Mouse (Mus musculus) thymus, adult 18-20 months (tissue): Measurements from ENCODE around the gene Mad1l1.
A peak's percentile ranks its signal among the peaks of the same experiment; 100 is the strongest.

Experiments
- DNase-seq, 2 experiments: peaks; one replicate each; pipeline ENCODE4 v3.0.0; 2022; ENCODE audit warnings: mixed read lengths in 2 of 2

Mad1l1 gene

DNA sequence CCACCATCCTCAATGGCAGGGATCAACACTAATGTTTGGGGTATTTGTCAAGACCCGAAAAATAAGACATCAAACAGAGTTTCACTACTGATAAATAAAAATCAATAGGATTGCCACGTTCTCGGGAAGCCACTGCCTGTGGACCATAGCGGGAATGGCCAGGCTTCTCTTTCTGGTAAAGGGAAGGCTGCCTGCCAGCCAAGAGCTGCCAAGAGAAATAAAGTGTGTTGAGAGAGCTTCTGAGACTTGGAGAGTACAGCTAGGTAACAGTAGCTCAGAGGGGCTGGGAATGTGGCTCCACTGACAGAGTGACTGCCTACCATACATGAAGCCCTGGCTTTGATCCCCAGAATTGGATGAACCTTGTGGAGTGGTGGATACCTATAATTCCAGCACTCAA is 108.4 kb downstream of the Mad1l1 start:
- no peak for DNase-seq

DNA sequence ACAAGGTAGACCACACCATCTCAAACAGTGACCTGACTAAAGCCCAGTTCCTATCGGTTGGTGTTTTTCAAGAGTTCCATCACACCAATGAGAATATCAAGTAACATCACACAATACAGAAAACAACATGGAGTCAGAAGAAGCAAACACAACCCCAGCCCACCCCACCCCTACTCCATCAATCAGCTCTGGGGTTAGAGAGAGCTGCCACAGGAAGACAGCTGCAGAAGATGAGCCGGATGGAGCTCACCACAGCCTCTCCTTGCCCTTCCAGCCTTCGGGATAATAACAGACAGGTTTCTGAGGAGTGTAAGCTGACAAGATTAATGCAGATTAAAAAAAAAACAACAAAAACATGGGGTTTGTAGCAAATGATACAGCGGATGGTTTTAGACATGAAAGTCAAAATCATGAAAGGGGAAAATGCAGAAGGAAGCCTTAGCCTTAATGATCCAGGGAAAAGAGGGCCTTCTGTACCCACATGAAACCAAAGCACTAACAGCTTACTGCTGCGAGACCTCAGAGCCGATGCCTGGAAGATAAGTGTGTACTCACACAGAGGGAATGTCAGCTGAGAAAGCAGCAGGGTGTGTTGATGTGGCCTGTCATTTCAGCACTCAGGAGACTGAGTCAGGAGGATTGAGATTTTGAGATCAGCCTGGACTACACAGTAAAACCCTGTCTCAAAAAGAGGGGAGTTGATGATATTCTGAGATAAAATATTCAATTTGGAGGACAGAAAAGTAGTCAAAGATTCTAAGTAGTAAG is 110.8 kb downstream of the Mad1l1 start:
- peak in 1 of 2 experiments; percentile 70 for DNase-seq

DNA sequence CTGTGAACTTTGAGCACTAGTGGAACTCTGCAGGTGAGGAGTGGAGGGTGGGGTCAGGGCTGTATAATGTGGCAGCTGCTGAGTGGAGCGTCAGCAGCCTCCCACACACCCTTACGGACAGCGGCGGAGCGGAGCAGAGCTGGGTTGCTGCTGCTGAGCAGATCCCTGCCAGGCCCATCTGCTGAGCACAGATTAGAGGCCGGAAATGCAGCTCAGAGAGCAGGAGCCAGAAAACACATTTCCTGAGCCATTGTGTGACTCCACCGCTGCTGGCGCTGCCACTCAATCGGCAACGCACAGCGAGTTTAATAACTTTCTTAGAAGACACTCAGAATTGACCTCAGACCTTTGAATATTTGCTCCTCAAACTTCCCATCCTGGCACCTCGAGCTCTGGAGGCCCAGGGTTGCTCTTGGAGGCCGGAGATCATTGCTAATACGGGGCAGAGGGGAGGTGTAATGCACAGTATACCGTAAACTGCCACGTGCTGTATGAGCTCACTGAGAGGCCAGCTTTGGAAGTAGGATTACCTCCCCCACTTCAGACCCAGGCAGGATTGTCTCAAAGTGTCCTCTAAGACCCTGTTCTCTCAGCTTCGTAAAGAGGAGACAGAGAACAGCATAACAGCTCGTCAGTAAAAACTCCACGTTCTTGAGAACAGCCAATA is 112.5 kb downstream of the Mad1l1 start:
- peak; percentile 90 to 94 for DNase-seq

DNA sequence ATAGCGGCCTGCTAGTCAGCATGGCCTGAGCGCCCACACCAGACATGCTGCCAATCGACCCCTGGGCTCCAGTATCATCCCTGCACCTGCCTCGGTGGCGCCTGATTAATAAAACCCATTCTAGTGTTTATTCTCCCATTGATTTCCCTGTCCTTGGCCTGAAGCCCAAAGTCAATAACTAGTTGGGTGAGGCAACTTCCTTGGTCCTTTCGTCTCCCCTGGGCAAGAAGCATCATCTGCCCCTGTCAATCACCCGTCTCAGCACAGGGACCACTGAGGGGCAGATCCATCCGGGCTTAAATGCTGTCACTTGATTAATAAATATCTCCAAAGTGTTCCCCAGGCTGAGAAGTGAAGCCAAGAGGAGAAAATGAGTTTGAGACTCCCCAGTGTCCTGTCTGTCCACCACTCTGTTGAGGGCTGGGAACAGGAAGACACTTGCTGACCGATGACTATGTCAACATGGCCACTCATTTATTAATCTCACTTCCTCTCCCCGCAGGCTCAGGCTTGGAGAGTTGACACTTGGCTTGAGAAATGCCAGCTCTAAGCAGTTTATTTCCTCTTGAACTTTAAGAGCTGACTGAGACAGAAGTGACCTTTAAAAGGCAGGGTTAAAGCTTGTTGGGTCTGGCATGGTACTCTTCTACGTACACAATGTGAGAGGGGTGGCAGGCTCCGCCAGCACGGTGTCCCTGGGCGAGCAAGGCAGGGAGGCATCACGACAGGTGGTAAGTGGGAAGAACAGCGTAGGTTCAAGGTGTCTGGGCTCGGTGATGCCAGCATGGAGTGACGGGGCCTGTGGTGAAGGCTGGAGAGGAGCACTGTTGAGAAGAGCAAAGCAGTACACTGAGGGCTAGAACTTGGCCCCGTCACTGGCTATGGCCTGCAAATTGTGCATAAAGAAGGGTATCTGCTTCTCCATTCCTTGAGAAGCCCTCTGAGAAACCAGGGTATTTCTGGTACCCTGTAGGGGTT is 114.3 kb downstream of the Mad1l1 start:
- DNase-seq: no peak

DNA sequence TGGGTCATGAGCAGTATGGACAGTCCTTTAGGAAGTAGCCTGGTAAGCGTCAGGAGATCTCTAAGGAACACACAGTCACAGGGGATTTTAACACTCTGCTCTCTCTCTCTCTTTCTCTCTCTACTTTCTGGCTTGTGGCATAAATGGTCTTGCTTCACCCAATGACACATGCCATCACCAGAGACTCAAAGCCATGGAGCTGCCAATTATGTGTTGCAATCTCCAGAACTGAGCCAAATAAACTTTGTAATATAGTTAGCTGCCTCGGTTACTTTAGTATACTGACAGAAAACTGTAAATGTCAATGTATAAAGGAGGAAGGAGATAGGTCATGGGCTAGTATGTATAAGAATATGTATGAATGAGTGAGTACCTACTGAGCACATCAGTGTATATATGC is 115.4 kb downstream of the Mad1l1 start:
- DNase-seq: no peak

DNA sequence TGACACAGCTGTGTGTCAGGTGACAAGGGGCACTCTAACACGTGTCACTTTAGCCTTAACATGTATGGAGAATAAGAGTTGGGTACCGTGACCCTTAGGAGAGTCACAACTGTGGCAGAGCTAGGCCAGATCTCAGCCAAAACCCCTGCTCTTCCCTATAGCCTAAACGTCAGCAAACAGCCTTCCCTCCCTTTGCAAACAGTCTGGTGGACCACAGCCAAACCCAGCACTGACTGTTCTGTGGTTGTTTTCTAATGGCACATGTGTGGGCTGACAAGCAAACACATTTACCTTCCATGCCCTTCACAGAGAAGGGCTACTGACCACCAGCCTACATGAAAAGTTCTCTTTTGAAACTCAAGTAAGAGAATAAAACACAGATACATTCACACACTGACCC is 116.9 kb downstream of the Mad1l1 start:
- no peak for DNase-seq

DNA sequence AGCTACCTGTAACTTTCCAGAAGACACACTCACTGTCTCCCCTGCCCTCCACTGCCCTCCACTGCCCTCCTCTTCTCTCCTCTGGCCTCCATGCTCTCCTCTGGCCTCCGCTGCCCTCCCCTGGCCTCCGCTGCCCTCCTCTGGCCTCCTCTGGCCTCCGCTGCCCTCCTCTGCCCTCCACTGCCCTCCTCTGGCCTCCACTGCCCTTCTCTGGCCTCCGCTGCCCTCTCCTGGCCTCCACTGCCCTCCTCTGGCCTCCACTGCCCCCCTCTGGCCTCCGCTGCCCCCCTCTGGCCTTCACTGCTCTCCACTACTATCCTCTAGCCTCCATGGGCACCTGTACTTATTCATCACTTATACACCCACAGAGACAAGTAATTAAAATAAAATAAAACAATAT is 117.3 kb downstream of the Mad1l1 start:
- DNase-seq: no peak

DNA sequence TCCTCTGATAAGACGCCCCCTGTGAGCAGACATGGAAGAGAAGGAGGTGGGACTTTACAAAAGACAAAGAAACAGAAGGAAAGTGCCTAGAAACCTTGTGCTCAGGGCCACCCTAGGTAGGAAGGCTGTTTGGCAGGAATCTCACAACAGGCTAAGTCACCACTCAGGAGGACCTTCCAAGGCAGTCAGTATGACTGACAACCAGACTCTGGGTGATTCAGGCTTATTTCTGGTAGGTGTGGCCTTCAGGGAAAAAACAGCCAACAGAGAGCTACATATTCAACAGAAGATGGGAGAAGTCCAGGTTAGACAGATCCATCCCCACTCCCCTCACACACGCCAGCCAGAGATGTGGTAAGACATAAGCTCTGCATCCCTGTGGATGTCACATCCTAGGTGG is 118.9 kb downstream of the Mad1l1 start:
- no peak for DNase-seq

DNA sequence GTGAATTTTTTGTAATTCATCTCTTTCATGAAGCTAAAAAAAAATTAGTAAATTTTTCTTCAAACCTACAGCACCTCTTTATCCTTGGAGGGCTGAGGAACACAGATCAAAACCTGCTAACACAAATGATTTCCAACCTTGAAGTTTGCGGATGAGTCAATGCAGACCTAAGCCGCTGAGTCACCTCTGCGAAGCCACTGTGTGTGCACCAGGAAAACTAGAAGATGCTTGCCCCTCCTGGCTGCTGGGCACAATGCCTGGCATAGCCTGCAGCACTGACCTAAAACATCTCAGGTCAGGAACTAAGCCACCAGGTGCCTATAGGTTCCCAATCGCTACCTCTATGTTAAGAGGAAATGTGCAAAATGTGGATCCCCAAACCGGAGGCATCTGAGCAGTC is 119.8 kb downstream of the Mad1l1 start:
- no peak for DNase-seq

DNA sequence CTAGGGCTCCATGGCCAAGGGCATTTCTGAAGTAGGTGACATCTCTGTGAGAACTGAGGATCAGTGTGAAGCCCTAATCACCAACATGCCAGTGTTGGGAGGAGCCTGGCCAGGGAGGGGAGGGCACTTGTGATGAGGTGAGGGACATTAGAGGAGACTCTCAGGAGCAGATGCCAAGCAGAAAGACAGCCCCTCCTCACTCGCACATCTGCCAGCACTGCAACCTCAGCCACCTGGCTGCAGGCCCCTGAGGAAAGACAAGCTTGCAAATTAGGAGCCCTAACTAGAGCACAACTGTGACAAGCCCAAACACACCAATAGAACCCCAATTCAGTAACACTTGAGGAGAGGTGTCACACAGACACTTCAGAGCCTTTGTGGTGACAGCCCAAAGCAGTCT is 120.2 kb downstream of the Mad1l1 start:
- peak; percentile 51 to 72 for DNase-seq

DNA sequence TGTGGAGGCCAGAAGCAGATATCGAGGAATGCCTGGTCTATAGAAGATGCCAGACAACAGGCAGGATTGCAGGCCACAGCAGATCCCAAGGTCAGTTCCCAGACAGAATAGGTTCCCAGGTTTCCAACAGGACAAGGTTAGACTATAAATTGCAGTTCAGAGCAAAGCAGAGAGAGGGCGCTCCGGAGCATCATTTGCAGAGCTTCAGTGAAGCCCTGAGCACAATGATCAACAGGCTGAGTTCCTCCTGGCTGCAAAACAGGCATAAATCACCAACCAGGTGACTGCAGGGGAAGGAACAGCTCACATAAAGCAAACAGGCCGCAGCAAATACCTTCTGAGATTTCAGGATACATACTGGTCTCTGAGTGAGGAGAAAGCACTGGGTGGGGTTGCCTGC is 123.6 kb downstream of the Mad1l1 start:
- peak; percentile 63 to 77 for DNase-seq

DNA sequence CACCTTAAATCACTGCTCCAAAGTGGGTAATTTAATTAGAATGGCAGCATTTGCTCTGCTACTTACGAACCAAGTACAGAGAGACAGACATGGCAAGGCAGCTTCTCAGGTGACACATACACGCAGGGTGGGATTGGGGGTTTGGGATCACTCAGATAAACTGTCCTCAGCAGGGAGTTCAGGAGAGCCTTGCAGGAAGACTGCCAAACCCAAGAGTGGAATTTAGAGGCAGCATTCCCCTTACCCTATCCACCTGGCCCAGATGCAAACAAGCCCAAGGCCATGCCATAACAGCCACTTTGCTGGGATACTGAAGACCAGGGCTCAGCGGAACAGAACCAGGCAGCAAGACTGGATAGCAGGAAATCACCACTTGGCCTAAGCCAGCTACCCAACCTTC is 124.9 kb downstream of the Mad1l1 start:
- no peak for DNase-seq

DNA sequence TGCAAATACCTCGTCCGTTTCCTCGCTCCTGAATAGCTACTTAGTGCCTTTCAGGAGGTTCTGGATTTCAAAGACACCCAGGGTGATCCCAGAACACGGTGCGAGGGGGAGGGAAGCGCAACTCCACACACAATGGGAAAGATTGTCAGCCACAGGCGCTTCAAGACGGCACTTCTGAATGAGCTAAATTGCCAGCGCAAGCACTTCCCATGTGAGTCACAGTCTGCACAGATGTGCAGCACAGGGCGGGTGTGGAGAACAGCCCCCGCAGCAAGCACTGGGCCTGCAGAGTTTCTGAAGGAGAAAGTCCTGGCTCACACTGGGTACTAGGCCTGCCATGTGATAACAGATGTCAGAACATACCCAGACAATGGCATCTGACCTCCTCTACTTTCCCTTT is 127.2 kb downstream of the Mad1l1 start:
- DNase-seq: no peak

DNA sequence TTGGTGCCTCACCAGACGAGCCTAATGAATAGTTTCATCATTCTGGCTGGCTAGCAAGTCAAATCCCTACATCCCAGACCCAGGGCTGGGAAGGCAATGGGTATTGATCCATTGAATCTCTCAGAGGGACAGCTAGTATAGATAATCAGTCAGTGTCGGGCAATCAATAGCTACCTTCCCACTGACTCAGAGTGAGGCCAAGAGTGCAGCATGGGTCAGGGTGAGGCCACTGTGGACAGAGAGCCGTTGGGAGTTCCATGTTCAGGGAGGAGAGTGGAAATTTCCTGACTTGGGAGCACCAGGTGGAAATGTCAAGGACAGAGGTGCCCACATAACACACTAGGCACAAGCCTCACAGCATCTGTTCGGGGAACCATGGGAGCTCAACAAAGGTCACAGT is 129.8 kb downstream of the Mad1l1 start:
- DNase-seq: no peak

DNA sequence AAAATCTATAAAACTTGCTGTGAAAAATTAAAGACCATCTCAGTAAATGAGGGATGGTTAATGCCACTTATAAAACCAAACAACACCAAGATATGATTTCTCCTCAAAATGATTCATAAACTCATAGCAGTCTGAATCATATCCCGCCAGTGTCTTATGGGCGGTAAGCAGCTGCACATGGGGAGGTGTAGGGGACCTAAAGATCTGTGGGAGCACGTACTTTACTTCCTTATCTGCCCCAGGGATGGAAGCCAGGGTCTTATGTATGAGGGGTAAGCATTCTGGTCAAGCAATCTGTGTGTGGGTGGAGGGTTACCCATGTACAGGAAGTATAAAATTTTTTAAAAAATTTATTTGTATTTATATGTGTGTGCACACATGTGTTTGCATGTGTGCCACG is 135.0 kb downstream of the Mad1l1 start:
- DNase-seq: no peak

DNA sequence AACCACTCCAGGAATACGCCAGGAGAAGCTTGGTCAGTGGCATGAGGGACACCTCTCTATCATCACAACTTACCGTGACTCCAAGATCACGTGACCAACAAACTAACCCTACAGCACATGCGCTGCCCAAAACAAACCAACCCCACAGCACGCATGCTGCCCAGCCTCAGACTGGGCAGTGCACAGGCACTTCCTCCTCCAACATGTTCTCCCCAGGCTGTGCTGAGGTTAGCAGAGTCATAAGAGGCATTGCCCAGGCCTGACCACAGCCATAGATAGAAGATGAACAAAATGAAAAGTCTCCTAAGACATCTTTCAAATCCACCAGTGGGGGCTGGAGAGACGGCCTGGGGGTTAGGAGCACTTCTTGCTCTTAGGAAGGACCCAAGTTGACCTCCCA is 135.6 kb downstream of the Mad1l1 start:
- DNase-seq: no peak

DNA sequence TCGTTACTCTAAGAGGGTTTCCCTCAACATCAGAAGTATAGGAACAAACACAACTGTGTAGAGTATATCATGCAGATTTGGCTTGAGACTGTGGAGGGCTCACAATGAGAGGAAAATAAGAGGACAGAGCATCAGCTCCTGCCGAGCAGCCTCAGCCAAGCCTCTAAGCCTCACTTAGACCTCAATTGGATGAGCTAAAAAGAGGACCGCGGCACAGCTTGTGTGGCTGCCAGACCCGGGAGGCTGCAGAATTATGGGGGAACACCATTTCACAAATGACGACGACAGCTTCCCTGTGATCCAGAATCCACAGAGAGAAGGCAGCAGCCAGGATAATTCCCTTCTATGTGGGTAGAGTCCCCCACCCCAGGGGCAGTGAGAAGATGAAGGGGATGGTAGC is 138.0 kb downstream of the Mad1l1 start:
- DNase-seq: no peak

DNA sequence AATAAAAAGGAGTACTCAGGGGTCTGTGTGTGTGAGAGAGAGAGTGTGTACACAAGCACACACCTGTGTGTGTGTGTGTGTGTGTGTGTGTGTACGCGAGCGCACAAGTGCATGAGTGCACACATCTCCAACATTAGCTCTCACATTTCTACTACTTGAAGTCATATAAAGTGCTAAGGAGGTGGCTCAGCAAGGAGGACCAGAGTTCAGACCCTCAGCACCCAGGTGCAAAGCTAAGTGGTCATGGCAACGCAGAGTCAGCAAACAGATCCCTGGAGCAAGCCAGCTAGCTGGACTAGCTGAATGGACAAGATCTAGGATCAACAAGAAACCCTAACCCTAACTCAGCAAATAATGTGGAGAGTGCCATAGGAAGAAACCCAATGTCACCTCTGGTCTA is 139.0 kb downstream of the Mad1l1 start:
- DNase-seq: no peak

DNA sequence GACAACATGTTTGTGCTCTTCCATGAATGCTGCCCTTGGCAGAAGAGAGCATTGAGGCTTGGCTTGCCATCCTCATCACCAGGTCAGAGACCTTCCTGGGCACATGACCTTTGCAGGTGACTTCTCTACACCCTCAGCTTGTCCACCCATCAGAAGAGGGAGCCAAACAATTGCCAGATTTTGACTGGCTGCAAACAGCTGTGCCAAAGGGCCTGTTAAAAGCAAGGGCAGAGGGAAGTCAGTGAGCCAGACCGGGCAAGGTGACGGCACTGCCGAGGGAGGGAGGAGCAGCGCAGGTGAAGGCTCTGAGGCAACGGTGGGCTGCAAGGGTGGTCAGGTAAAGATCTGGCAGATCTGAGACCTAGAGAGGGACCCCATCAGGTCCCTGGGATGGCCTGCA is 141.3 kb downstream of the Mad1l1 start:
- DNase-seq: no peak

DNA sequence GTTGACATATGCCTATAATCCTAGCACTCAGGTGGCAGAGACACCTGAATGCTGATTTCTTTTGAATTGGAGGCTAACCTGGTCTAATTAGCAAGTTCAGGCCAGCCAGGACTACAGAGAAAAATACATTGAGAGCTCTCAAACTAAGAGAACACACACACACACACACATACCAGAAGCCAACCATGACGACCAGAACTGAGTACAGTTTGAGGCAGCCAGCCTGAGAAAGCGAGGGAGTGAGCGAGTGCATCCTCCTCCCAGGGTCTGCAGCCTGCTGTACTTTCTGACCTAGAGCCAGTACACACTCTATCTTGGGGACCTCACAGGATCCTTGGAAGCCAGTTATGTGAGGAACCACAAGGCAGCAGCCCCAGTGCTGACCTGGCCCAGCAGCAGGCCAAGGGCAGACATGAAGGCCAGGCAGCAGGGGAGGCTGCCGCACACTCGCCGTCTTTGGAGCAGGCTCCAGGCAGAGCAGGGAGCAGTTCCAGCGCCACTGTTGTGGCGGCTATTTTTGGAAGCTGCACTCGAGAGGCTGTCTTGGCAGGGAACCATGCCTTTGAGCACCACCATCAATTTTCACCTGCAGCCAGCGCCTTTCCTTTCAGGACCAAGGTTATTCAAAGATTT is 143.2 kb downstream of the Mad1l1 start:
- no peak for DNase-seq

DNA sequence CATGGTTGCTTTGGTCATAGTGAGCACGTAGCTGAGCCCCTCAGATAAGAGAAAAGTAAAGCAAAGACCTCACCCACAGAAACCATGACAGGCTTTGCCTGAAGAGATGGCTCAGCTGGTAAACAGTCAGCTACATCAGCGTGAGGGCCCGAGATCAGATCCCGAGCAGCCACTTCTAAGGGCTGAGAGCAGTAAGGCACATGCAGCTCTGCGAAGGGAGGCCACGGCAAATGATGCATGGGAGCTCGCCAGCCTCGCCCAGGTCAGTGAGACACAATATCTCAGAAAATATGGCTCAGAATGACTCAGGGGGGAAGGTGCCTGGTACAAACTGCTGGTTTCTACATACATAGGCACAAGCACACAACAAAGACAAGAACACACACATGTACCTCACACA is 143.8 kb downstream of the Mad1l1 start:
- no peak for DNase-seq

DNA sequence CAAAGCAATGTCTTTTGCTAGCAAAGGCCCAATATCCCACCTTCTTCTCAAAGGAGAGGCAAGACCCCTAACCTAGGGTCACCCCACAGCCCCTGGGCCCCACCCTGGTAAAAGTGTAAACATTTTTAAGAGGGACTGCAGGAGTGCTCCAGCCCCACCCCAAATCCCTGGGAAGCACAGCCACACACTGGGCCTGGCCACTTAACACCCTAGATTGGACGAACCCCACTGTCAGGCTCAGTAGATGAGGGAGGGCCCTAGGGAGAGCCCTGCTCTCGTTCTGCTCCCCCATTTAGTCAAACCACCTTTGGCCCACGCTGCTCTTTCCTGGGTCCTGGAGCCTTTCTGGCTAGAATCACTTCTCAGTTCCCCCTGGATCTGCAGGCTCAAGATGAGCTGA is 145.0 kb downstream of the Mad1l1 start:
- DNase-seq: no peak
